Mouse (Mus musculus): ENCODE data around the gene Gm17455.

DNA sequence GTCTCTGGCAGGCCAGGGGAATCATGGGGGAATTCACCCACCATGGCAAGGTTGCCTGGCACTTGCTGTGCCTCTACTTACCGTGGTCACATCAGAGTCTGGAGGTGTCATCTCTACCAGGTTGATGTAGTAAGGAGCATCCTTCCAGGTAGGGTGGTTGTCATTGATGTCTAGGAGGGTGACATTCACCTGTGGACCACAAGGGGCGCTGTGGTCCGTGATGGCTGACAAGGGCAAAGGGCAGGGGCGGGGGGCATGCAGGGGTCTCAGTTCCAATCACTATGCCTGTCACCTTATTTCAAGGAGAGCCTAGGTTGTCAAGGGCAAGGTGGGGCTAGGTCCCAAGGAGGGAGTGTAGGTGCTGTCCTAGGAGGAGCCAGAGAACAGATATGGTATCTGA, 20.1 kb downstream of the Gm17455 start:
- peak; percentile 73 for TF ChIP-seq CTCF (IDR thresholded peaks at IDR 0.05; ENCODE audit: low read depth)
- no peak for TF ChIP-seq EP300 (IDR thresholded peaks at IDR 0.05; ENCODE audit: low read depth)

Data from liver, postnatal 0 days (tissue).